In genomic region chr1:161756547-161756946, GRCm38 (mm10) we compare ENCODE assay signal across 33 mouse cellular contexts. TPM values are rescaled to one million over a fixed set of nuclear protein-coding genes. Genes with fewer than 3 reads are reported as not detected.
"Had no signal": no experiment of that assay in that cellular context is flagged by ENCODE, and none has a peak within 500 bp of the region (broad histone marks: within the 10 kb centered on the region; RNA-seq: fewer than 3 reads in every experiment).

No protein-coding gene starts in this region.

- H3K27me3 ChIP-seq: heart, embryonic 13.5 days; heart, embryonic 15.5 days; hindbrain, embryonic 13.5 days; hindbrain, embryonic 15.5 days; kidney, embryonic 15.5 days; limb, embryonic 12.5 days had no signal

- H3K4me2 ChIP-seq: heart, embryonic 11.5 days; heart, embryonic 13.5 days; heart, embryonic 15.5 days; hindbrain, embryonic 13.5 days; hindbrain, embryonic 15.5 days; kidney, embryonic 15.5 days; limb, embryonic 12.5 days had no signal

- DNase-seq: gastrocnemius, adult 2 months; gastrocnemius, postnatal 10 days; gastrocnemius, postnatal 25 days; heart, adult 2 months; heart, postnatal 14 days; heart, postnatal 36 days; kidney, adult 11 months; kidney, adult 2 months; kidney, adult 9 months; kidney, postnatal 36 days; layer of hippocampus, adult 9-11 months; layer of hippocampus, postnatal 36 days had no signal

- H3K9ac ChIP-seq: heart, embryonic 13.5 days; heart, embryonic 15.5 days; hindbrain, embryonic 13.5 days; hindbrain, embryonic 15.5 days; kidney, embryonic 15.5 days; limb, embryonic 12.5 days had no signal

- ATAC-seq: forebrain, embryonic 16.5 days; hindbrain, postnatal 0 days; intestine, embryonic 16.5 days had no signal

- H3K27ac ChIP-seq: gastrocnemius, adult 2 months; heart, adult 2 months; heart, embryonic 13.5 days; heart, embryonic 15.5 days; hindbrain, embryonic 13.5 days; hindbrain, embryonic 15.5 days; hindbrain, postnatal 0 days; kidney, embryonic 15.5 days; kidney, postnatal 0 days; limb, embryonic 10.5 days; limb, embryonic 12.5 days had no signal

- H3K36me3 ChIP-seq: heart, embryonic 13.5 days; heart, embryonic 15.5 days; hindbrain, embryonic 13.5 days; hindbrain, embryonic 15.5 days; kidney, embryonic 15.5 days; limb, embryonic 10.5 days; limb, embryonic 12.5 days had no signal

- H3K4me3 ChIP-seq: gastrocnemius, adult 2 months; heart, adult 2 months; heart, embryonic 13.5 days; heart, embryonic 15.5 days; hindbrain, embryonic 13.5 days; hindbrain, embryonic 15.5 days; kidney, embryonic 15.5 days; limb, embryonic 10.5 days; limb, embryonic 12.5 days had no signal

- H3K4me1 ChIP-seq: hindbrain, embryonic 13.5 days; hindbrain, embryonic 15.5 days; kidney, embryonic 15.5 days; limb, embryonic 10.5 days; limb, embryonic 12.5 days had no signal

- H3K9me3 ChIP-seq: heart, embryonic 13.5 days; heart, embryonic 15.5 days; hindbrain, embryonic 13.5 days; hindbrain, embryonic 15.5 days; kidney, embryonic 15.5 days; limb, embryonic 10.5 days; limb, embryonic 12.5 days had no signal

RNA-seq across cellular contexts. Expression of gene Fasl, which starts 31.7 kb away (rescaled TPM):
- total RNA-seq: gastrocnemius, adult 2 months; gastrocnemius, postnatal 10 days; gastrocnemius, postnatal 25 days; gastrocnemius, postnatal 4 days; granulocyte monocyte progenitor cell, adult 5-6 weeks; heart, adult 2 months; heart, postnatal 14 days; heart, postnatal 36 days; layer of hippocampus, adult 18-20 months; layer of hippocampus, postnatal 14 days; left cerebral cortex, postnatal 14 days; left cerebral cortex, postnatal 36 days had no signal
- polyA plus RNA-seq: heart, embryonic 11.5 days; heart, embryonic 13.5 days; heart, postnatal 0 days; hindbrain, embryonic 11.5 days; intestine, embryonic 14.5 days; intestine, embryonic 16.5 days; kidney, embryonic 15.5 days; kidney, postnatal 0 days; limb, embryonic 10.5 days; limb, embryonic 12.5 days had no signal
